Mouse (Mus musculus) brain, embryonic 14.5 days (tissue): ENCODE measurements around the gene Vwce.

ENCODE experiments used
- CTCF ChIP-seq: fragments of 200-500 bp; IDR thresholded peaks from 2 replicates; pipeline ENCODE4 v1.5.1; 2012; ENCODE audit warnings: inconsistent platforms, mild to moderate bottlenecking, moderate library complexity, borderline replicate concordance; ENCODE audit not compliant: insufficient read depth, insufficient read length; ENCODE audit errors: extremely low read depth
- POLR2A ChIP-seq: fragments of 200-500 bp; IDR thresholded peaks from 2 replicates; pipeline ENCODE4 v1.6.1; 2012; ENCODE audit warnings: mild to moderate bottlenecking, inconsistent platforms, borderline replicate concordance; ENCODE audit not compliant: poor library complexity, insufficient read depth, insufficient read length, severe bottlenecking; ENCODE audit errors: extremely low read depth

GRCm38 (mm10) chr19:10714682-10715475, 80.9 kb downstream of the Vwce start:
- no peak for TF ChIP-seq POLR2A
- TF ChIP-seq CTCF = peak; percentile 78; the same call in 1 of the 2 replicates
